Mouse (Mus musculus): ENCODE data around the gene Gmppa. TPM values are rescaled to one million over a fixed set of nuclear protein-coding genes. Genes with fewer than 3 reads are reported as not detected.
A peak's percentile ranks its signal among the peaks of the same experiment; 100 is the strongest.

Gmppa gene
- polyA plus RNA-seq, 1 experiment from 2014 or later = 88.5 TPM

DNA sequence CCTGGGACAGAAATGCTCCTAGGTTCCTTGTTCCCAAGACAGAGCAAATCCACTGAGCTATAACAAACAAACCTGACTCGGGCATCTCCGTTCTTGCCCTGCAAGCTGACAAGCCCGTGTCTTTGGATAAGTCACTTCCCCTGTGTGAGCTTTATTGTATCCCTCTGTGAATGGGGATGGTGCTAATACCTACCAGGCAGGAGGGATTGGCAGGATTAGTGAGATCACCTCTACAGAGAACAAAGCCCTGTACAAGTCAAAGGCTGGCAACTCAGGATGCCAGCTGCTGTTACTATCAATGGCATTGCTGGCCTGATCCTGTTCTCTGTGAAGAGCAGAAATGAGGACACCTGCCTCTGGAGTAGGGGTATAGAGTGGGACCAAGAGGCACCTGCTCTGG, 30.2 kb upstream of the Gmppa start:
- WGBS = 83% methylated on average over 3 of the region's 3 CpGs
- Histone ChIP-seq H3K4me3 (no peak overlapping the region), H3K4me1 (peaks cover 4% of the 10 kb centered on the region), H3K4me2 (no peak overlapping the region), H3K9ac (no peak overlapping the region), H3K27ac (no peak overlapping the region), H3K27me3 (no peaks in the 10 kb centered on the region), H3K36me3 (peaks cover 34% of the 10 kb centered on the region), H3K9me3 (no peaks in the 10 kb centered on the region)
- ATAC-seq (ENCODE audit: borderline replicate concordance, extremely low read depth, low FRiP score, low TSS enrichment) = no peak

DNA sequence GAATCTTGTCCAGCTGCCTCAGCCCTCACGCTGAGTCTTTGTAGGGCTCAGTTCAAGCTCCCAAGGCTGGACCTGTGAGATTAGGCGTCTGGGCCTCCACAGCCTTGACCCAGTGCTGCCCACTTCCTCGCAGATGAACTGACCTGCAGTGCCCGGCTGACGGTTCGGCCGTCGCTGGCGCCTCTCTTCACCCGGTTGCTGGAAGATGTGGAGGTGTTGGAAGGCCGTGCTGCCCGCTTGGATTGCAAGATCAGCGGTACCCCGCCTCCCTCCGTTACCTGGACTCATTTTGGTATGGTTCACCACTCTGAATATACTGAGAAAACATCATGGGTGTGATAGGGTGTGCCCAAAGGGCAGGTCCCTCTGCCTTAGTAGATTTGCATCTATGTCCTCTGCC, 29.6 kb upstream of the Gmppa start:
- Histone ChIP-seq H3K4me2 (no peak overlapping the region), H3K27me3 (no peaks in the 10 kb centered on the region), H3K4me1 (no peaks in the 10 kb centered on the region), H3K9ac (no peak overlapping the region), H3K4me3 (no peak overlapping the region), H3K36me3 (peaks cover 33% of the 10 kb centered on the region), H3K9me3 (no peaks in the 10 kb centered on the region), H3K27ac (no peak overlapping the region)
- 88% methylated on average over 15 of the region's 15 CpGs for WGBS
- no peak for ATAC-seq (ENCODE audit: borderline replicate concordance, extremely low read depth, low FRiP score, low TSS enrichment)

DNA sequence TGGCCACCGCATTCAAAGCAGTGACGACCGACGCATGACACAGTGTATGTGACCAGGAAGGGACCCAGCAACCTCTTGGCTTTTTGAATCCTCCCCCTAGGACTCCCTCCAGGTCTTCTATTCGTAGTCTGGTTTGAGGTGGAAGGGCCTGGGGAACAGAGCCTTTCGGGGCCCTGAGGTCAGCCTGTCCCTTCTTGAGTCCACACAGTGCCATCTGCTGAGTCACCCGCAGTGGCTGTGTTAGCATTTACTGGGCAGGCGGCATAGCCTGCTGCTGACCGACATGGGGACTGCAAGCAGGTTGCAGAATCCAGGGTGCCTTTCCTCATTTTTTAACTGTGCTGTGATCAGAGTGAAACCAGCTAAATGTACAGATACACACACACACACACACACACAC, 28.7 kb upstream of the Gmppa start:
- no peaks in the 10 kb centered on the region for H3K9me3 ChIP-seq
- no peak for ATAC-seq (ENCODE audit: borderline replicate concordance, extremely low read depth, low FRiP score, low TSS enrichment)
- no peaks in the 10 kb centered on the region for H3K27me3 ChIP-seq
- WGBS = 86% methylated on average over 9 of the region's 9 CpGs
- H3K27ac ChIP-seq = no peak overlapping the region
- no peak overlapping the region for H3K4me3 ChIP-seq
- peaks cover 26% of the 10 kb centered on the region for H3K36me3 ChIP-seq
- no peaks in the 10 kb centered on the region for H3K4me1 ChIP-seq
- no peak overlapping the region for H3K9ac ChIP-seq
- H3K4me2 ChIP-seq = no peak overlapping the region

DNA sequence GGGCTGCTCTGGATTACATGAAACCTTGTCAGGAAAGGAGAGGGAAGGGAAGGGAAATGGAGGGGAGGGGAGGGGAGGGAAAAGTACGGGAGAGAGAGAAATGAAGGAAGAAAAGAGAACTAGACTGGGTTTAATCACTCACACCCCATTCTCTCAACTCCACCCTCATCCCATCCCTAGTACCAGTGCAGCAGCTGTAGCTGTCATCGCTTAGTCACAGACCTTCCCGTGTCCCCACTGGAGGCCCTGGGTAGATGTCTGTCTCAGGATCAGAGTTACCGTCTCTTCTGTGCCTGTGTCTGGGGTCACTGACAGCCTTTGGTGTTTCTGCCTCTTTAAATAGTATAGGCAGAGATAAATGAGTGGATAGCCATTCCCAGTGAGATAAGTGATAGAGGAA, 27.5 kb upstream of the Gmppa start:
- Histone ChIP-seq H3K4me3 (no peak overlapping the region), H3K27me3 (no peaks in the 10 kb centered on the region), H3K4me1 (no peaks in the 10 kb centered on the region), H3K36me3 (peaks cover 19% of the 10 kb centered on the region), H3K27ac (no peak overlapping the region), H3K9me3 (no peaks in the 10 kb centered on the region), H3K9ac (no peak overlapping the region), H3K4me2 (no peak overlapping the region)
- WGBS = 40% methylated on average over 4 of the region's 4 CpGs
- no peak for ATAC-seq (ENCODE audit: borderline replicate concordance, extremely low read depth, low FRiP score, low TSS enrichment)

DNA sequence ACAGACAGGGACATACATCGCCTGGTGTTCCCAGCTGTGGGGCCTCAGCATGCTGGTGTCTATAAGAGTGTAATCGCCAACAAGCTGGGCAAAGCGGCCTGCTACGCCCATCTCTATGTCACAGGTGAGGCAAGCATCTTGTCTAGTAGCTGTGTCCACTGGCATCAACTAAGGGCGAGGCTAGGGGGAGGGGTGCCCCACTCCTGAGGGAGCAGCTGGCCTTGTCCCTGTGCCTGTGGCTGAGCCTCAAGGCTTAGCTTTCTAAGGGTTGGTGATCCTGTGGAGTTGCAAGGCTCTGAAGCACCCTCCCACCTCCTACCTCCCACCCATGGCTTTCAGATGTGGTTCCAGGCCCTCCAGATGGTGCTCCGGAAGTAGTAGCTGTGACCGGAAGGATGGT, 25.8 kb upstream of the Gmppa start:
- no peak for ATAC-seq (ENCODE audit: borderline replicate concordance, extremely low read depth, low FRiP score, low TSS enrichment)
- no peaks in the 10 kb centered on the region for H3K27me3 ChIP-seq

DNA sequence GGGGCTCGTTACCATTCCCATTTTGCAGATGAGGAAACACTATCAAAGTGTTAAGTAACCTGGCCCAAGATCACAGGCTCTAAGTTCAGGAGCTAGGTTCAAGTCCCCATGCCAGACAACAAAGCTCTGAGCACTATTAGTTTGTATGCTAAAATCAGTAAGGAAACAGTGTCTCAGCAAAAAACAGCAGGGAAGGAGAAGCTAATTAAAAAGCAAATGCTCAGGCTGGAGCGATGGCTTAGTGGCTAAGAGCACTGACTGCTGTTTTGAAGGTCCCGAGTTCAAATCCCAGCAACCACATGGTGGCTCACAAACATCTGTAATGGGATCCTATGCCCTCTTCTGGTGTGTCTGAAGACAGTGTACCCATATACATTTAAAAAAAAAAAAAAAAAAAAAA, 23.5 kb upstream of the Gmppa start:
- Histone ChIP-seq H3K4me1 (no peaks in the 10 kb centered on the region), H3K27me3 (no peaks in the 10 kb centered on the region), H3K4me2 (no peak overlapping the region), H3K4me3 (no peak overlapping the region), H3K27ac (no peak overlapping the region), H3K9me3 (no peaks in the 10 kb centered on the region), H3K9ac (no peak overlapping the region), H3K36me3 (peaks cover 4% of the 10 kb centered on the region; the same call in 1 of the 2 replicates)
- ATAC-seq (ENCODE audit: borderline replicate concordance, extremely low read depth, low FRiP score, low TSS enrichment) = no peak
- 83% methylated on average over 3 of the region's 3 CpGs for whole genome bisulfite sequencing

More for the DNA sequence above, 25.8 kb upstream of the Gmppa start:
- H3K4me1 ChIP-seq = no peaks in the 10 kb centered on the region
- H3K27ac ChIP-seq = no peak overlapping the region
- 81% methylated on average over 7 of the region's 7 CpGs for WGBS
- H3K9ac ChIP-seq = no peak overlapping the region
- no peak overlapping the region for H3K4me2 ChIP-seq
- H3K36me3 ChIP-seq = peaks cover 16% of the 10 kb centered on the region
- H3K9me3 ChIP-seq = no peaks in the 10 kb centered on the region
- H3K4me3 ChIP-seq = no peak overlapping the region

DNA sequence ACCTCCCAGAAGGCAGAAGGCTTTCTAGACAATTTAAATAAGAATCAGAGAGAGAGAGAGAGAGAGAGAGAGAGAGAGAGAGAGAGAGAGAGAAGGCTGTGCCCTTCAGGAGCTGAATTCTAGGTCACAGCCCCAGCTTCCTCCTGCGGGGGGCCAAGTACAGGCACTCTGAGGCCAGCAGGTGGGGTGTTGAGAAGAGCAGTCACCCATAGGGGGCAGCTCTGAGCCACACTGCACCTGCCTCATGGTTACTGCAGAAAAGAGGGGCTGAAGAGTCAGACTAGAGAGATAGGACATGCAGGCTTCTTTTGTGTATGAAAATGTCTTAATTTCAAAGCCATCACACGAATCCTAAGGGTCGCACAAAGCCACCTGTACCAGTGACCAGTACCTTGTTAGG, 22.0 kb upstream of the Gmppa start:
- H3K36me3 ChIP-seq = peaks cover 10% of the 10 kb centered on the region; the same call in 1 of the 2 replicates

DNA sequence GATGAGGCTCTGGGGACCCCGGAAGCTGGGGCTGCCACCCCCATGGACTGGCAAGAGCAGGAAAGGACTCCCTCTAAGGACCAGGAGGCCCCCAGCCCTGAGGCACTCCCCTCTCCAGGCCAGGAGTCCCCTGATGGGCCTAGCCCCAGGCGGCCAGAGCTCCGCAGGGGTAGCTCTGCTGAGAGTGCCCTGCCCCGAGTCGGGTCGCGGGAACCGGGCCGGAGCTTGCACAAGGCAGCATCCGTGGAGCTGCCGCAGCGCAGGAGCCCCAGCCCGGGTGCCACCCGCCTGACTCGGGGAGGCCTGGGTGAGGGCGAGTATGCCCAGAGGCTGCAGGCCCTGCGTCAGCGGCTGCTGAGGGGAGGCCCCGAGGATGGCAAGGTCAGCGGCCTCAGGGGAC, 13.9 kb upstream of the Gmppa start:
- 0 out of 2 replicates have a peak, but pooled peaks cover 7% of the 10 kb centered on the region for H3K36me3 ChIP-seq
- no peak overlapping the region for H3K9ac ChIP-seq
- H3K4me3 ChIP-seq = no peak overlapping the region
- no peak overlapping the region for H3K27ac ChIP-seq
- H3K9me3 ChIP-seq = no peaks in the 10 kb centered on the region
- H3K27me3 ChIP-seq = peaks cover 56% of the 10 kb centered on the region
- 27% methylated on average over 20 of the region's 20 CpGs for WGBS
- H3K4me2 ChIP-seq = peak overlapping the region; percentile 59; the same call in 1 of the 2 replicates
- no peak for ATAC-seq (ENCODE audit: borderline replicate concordance, extremely low read depth, low FRiP score, low TSS enrichment)
- peaks cover 19% of the 10 kb centered on the region for H3K4me1 ChIP-seq

More for the DNA sequence above, 22.0 kb upstream of the Gmppa start:
- no peak overlapping the region for H3K4me3 ChIP-seq
- H3K9ac ChIP-seq = no peak overlapping the region
- H3K27me3 ChIP-seq = no peaks in the 10 kb centered on the region
- no peak overlapping the region for H3K27ac ChIP-seq
- H3K4me1 ChIP-seq = no peaks in the 10 kb centered on the region
- WGBS = 64% methylated on average over 3 of the region's 3 CpGs
- no peak for ATAC-seq (ENCODE audit: borderline replicate concordance, extremely low read depth, low FRiP score, low TSS enrichment)
- H3K9me3 ChIP-seq = no peaks in the 10 kb centered on the region
- no peak overlapping the region for H3K4me2 ChIP-seq

DNA sequence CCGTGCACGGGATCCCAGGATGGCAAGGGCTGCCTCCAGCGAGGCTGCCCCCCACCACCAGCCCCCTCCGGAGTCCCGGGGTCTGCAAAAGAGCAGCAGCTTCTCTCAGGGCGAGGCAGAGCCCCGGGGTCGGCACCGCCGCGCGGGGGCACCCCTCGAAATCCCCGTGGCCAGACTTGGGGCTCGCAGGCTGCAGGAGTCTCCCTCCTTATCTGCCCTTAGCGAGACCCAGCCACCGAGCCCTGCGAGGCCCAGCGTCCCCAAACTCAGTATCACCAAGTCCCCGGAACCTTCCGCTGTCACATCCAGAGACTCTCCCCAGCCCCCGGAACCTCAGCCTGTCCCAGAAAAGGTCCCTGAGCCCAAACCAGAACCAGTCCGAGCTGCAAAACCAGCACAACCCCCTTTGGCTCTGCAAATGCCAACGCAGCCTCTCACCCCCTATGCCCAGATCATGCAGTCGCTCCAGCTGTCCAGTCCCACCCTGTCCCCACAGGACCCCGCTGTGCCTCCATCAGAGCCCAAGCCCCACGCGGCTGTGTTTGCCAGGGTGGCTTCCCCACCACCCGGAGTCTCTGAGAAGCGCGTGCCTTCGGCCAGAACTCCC, 13.4 kb upstream of the Gmppa start:
- WGBS = 21% methylated on average over 30 of the region's 32 CpGs
- Histone ChIP-seq H3K27me3 (peaks cover 56% of the 10 kb centered on the region), H3K9ac (peak overlapping the region; percentile 19; the same call in 1 of the 2 replicates), H3K4me1 (peaks cover 19% of the 10 kb centered on the region), H3K9me3 (no peaks in the 10 kb centered on the region), H3K36me3 (0 out of 2 replicates have a peak, but pooled peaks cover 7% of the 10 kb centered on the region), H3K27ac (no peak overlapping the region), H3K4me3 (peak overlapping the region; percentile 32), H3K4me2 (peak overlapping the region; percentile 59)
- no peak for ATAC-seq (ENCODE audit: borderline replicate concordance, extremely low read depth, low FRiP score, low TSS enrichment)

DNA sequence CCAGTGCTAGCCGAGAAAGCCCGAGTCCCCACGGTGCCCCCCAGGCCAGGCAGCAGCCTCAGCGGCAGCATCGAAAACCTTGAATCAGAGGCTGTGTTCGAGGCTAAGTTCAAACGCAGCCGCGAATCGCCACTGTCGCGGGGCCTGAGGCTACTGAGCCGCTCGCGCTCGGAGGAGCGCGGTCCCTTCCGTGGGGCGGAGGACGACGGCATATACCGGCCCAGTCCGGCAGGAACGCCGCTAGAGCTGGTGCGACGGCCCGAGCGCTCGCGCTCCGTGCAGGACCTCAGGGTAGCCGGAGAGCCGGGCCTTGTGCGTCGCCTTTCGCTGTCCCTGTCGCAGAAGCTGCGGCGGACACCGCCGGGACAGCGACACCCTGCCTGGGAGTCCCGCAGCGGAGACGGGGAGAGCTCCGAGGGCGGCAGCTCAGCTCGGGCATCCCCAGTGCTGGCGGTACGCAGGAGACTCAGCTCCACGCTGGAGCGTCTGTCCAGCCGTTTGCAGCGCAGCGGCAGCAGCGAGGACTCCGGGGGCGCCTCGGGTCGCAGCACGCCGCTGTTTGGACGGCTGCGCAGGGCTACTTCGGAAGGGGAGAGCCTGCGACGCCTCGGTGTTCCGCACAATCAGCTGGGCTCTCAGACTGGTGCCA, 12.8 kb upstream of the Gmppa start:
- WGBS = 2% methylated on average over 71 of the region's 71 CpGs
- Histone ChIP-seq H3K4me1 (peaks cover 19% of the 10 kb centered on the region), H3K36me3 (0 out of 2 replicates have a peak, but pooled peaks cover 7% of the 10 kb centered on the region), H3K27ac (no peak overlapping the region), H3K9me3 (no peaks in the 10 kb centered on the region), H3K4me3 (peak overlapping the region; percentile 32), H3K27me3 (peaks cover 56% of the 10 kb centered on the region), H3K9ac (peak overlapping the region; percentile 19; the same call in 1 of the 2 replicates), H3K4me2 (peak overlapping the region; percentile 59)
- peak; percentile 59; the same call in 1 of the 2 replicates for ATAC-seq (ENCODE audit: borderline replicate concordance, extremely low read depth, low FRiP score, low TSS enrichment)

DNA sequence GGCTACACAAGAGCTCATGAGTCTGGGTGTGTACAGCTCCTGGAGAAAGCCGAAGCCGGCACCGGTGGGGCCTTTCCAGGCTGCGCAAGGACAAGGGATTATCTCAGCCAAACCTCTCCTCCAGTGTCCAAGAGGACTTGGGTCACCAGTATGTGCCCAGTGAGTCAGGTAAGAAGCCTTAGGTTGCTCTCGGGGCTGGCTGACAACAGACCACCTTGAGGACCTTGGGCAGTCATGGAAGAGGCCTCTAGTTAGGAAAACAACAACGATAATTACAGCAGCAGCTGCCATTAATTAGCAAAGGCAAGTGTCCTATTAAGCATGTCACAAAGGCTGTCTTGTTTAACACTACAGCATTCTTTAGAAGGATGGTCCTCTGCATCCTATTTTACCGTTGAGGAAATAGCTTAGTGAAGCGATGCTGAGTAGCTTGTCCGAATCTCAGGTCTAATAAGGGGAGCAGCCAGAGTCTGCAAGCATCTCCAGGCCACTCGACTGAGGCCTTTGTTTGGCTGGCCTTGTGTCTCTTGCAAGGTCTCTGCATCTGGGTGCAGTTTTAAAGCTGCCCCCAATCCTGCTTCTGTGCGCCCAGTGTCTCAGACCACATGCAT, 11.8 kb upstream of the Gmppa start:
- no peaks in the 10 kb centered on the region for H3K36me3 ChIP-seq
- WGBS = 80% methylated on average over 11 of the region's 11 CpGs
- no peak overlapping the region for H3K4me2 ChIP-seq
- no peak for ATAC-seq (ENCODE audit: borderline replicate concordance, extremely low read depth, low FRiP score, low TSS enrichment)
- H3K27ac ChIP-seq = no peak overlapping the region
- peaks cover 19% of the 10 kb centered on the region for H3K4me1 ChIP-seq
- no peak overlapping the region for H3K9ac ChIP-seq
- peaks cover 56% of the 10 kb centered on the region for H3K27me3 ChIP-seq
- H3K4me3 ChIP-seq = no peak overlapping the region
- no peaks in the 10 kb centered on the region for H3K9me3 ChIP-seq

DNA sequence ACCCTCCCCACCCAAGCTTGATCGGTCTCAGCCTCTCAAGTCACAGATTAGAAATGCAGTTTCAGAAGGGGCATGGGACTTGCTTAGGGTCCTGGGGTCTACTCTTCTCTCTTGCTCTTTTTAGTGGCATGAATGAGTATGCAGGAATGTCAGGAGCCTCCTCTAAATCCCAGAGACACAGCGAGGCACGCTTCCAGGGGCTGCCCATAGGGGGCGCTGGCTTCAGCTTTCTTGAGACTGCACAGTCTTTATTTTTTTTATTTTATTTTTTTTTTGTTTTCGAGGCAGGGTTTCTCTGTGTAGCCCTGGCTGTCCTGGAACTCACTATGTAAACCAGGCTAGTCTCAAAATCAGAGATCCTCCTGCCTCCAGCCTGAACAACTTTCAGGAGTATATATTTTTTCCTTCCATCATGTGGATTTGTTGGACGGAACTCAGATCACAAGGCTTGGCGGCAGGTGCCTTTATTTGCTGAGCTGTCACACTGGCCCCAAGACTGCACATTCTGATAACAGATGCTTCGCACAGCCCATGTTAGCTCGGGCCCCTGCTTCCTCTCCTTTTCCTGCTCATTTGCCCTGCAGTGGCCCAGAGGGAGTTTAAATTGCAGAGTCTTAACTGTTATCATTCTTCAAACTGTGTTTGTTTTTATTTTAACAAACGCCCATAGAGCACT, 9.8 kb upstream of the Gmppa start:
- H3K36me3 ChIP-seq = no peaks in the 10 kb centered on the region
- peaks cover 19% of the 10 kb centered on the region for H3K4me1 ChIP-seq
- H3K27me3 ChIP-seq = peaks cover 41% of the 10 kb centered on the region
- ATAC-seq (ENCODE audit: borderline replicate concordance, extremely low read depth, low FRiP score, low TSS enrichment) = no peak
- no peak overlapping the region for H3K4me3 ChIP-seq
- 20% methylated on average over 10 of the region's 10 CpGs for WGBS
- no peak overlapping the region for H3K9ac ChIP-seq
- no peak overlapping the region for H3K4me2 ChIP-seq
- no peaks in the 10 kb centered on the region for H3K9me3 ChIP-seq
- no peak overlapping the region for H3K27ac ChIP-seq

Measured in lung, embryonic 15.5 days (tissue).